Mouse (Mus musculus) E14TG2a.4 (cell line): ENCODE data around the gene Cenpj.
A peak's percentile ranks its signal among the peaks of the same experiment; 100 is the strongest.

Experiments used
- H3K27me3 ChIP-seq: 2 replicates; pipeline ENCODE4 v1.6.1; 2014; ENCODE audit warnings: low read length, control low read depth; ENCODE audit not compliant: insufficient read depth
- H3K36me3 ChIP-seq: 2 replicates; pipeline ENCODE4 v1.6.1; 2014; ENCODE audit warnings: low read length, control low read depth; ENCODE audit not compliant: insufficient read depth
- H3K4me1 ChIP-seq: replicated peaks from 2 replicates; pipeline ENCODE4 v1.6.1; 2014; ENCODE audit warnings: low read depth, low read length, control low read depth
- H3K4me3 ChIP-seq: replicated peaks from 2 replicates; pipeline ENCODE4 v1.5.1; 2014; ENCODE audit warnings: mild to moderate bottlenecking, low read length
- H3K9me3 ChIP-seq: 2 replicates; pipeline ENCODE4 v1.6.1; 2014; ENCODE audit warnings: low read length, control low read depth
- CTCF ChIP-seq: conservative IDR thresholded peaks from 2 replicates; pipeline ENCODE4 v1.5.1; 2014; ENCODE audit warnings: low read length
- NANOG ChIP-seq: IDR thresholded peaks from 2 replicates; pipeline ENCODE4 v1.6.1; 2014; ENCODE audit warnings: borderline replicate concordance, low read length, mixed read lengths
- POU5F1 ChIP-seq: IDR thresholded peaks from 2 replicates; pipeline ENCODE4 v1.6.1; 2014; ENCODE audit warnings: low read length, borderline replicate concordance

Gene Cenpj

DNA sequence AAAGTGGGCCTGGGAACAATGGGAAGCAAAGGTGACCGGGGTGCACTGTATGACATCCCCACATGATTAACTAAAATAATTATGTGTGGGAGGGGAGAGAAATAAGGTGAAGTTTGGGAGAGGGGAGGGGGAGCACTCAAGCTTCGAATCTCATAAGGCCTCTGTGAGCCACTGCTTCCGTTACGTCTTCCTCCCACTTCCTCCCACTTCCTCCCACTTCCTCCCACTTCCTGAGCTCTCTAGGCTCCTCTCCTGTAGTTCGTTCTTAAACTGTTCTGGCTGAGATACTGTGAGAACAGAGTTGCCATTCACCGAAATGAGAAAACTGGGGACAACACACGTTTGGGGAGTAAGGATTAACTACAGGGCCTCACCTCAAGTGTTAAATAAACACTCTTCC, 7.7 kb downstream of the Cenpj start:
- Histone ChIP-seq H3K27me3 (0 out of 2 replicates have a peak, but pooled peaks cover 3% of the 10 kb centered on the region), H3K9me3 (no peaks in the 10 kb centered on the region), H3K4me3 (no peak overlapping the region), H3K4me1 (no peaks in the 10 kb centered on the region; the same call in 1 of the 2 replicates), H3K36me3 (peaks cover 11% of the 10 kb centered on the region)
- no peak for TF ChIP-seq CTCF

DNA sequence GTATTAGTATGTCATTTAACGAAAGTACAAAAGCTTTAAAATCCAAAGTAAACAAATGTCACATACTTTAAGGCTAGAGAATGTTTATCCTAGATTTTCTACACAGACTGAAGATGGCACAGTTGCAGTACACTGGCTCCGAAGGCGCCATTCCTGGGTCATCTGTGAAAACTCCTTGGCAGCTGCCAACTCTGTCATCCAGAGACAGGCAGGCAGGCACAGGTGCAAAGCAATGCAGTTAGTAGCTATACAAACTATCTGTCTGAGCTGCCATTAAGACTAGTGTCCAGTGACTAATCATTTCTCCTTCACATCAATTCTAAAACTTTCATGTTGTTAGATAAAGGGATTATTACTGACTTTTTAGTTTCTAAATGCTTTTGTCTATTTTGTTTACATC, 16.1 kb downstream of the Cenpj start:
- no peaks in the 10 kb centered on the region for H3K4me1 ChIP-seq
- TF ChIP-seq NANOG (no peak), POU5F1 (no peak), CTCF (no peak)
- H3K36me3 ChIP-seq: peaks cover 19% of the 10 kb centered on the region
- H3K9me3 ChIP-seq: no peaks in the 10 kb centered on the region
- no peaks in the 10 kb centered on the region for H3K27me3 ChIP-seq
- no peak overlapping the region for H3K4me3 ChIP-seq

DNA sequence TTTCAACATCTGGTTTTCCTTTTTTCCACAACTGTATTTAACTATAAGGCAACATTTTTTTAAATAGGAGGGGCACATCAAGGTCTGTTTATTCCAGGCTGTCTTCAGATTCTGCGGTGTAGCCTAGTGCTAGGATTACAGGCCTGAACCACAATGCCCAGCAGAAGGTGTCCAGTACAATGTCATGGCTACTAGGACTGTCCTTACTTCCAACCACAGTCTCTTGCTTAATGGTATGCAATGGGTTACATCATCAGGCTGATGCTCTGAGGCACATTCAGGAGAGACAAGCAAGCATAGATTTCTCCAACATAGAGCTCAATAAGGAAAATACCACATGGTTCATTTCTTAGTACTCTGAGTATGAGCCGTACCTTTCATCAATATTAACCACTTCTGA, 20.5 kb downstream of the Cenpj start:
- Histone ChIP-seq H3K4me1 (no peaks in the 10 kb centered on the region; the same call in 1 of the 2 replicates), H3K36me3 (peaks cover 43% of the 10 kb centered on the region), H3K9me3 (peaks cover 20% of the 10 kb centered on the region), H3K4me3 (no peak overlapping the region), H3K27me3 (no peaks in the 10 kb centered on the region)
- TF ChIP-seq POU5F1 (no peak), CTCF (no peak), NANOG (no peak)

DNA sequence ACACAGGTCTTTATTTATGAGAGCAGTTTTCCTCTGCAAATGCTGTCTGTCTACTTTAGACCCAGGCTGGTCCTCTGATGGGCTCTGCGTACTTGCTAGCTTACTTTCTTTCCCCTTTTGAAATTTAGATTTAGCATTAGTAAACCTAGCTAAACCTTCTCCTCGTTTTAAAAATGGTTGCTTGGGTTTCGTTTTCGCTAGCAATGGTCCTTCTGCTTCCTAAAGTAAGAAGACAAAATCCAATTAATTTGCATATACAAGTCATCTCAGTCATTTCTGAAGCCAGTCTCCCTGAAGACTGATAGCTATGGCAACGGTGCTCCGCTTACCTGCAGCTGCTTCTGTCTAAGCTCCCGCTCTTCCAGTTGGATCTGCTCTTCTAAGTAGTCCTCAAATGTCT, 21.9 kb downstream of the Cenpj start:
- peaks cover 20% of the 10 kb centered on the region for H3K9me3 ChIP-seq
- TF ChIP-seq CTCF: no peak
- TF ChIP-seq POU5F1: no peak
- TF ChIP-seq NANOG: no peak
- no peak overlapping the region for H3K4me3 ChIP-seq
- peaks cover 46% of the 10 kb centered on the region for H3K36me3 ChIP-seq
- H3K27me3 ChIP-seq: no peaks in the 10 kb centered on the region
- H3K4me1 ChIP-seq: no peaks in the 10 kb centered on the region; the same call in 1 of the 2 replicates

DNA sequence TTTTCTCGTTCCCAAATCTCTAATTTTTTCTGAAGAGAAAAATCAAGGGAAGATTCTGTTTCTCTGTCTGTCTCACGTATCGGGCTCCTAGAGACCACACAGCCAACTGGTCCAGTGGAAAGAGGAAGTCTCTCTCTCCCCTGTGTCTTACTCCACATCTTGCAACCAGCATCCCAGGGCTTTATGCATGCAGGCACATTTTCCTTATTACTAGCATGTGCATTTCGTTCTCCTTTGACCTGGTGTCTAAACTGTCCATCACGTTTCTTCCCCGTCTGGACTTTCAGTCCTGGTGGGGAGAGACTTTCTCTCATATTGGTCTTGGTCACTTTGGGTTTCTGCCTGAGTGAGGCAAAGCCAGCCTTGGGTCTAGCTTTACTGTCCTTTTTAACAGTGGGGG, 22.3 kb downstream of the Cenpj start:
- H3K4me3 ChIP-seq: no peak overlapping the region
- no peaks in the 10 kb centered on the region for H3K27me3 ChIP-seq
- H3K9me3 ChIP-seq: peaks cover 20% of the 10 kb centered on the region

DNA sequence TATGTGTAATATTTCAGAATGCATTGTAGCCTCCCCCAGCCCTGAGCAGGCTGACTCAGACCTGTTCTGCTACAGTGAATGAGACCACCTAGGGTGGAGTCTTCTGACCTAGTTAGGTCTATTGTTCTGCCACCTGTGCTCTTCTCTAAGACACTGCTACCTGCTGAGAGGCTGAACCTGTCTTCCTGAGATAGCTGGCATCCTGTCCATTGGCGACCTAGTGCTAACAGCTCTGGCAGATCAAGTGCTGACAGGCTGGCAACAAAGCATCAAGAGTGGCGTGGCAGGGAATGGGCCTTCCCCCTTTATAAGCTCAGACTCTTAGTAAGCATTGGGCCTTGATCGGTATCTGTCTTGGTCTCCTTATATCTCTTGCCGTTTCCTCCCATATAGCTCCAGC, 24.3 kb downstream of the Cenpj start:
- H3K27me3 ChIP-seq: no peaks in the 10 kb centered on the region
- peaks cover 20% of the 10 kb centered on the region for H3K9me3 ChIP-seq
- H3K4me3 ChIP-seq: no peak overlapping the region
- peaks cover 40% of the 10 kb centered on the region for H3K36me3 ChIP-seq
- TF ChIP-seq NANOG (peak; percentile 56; the same call in 1 of the 2 replicates), POU5F1 (no peak)
- peaks cover 5% of the 10 kb centered on the region for H3K4me1 ChIP-seq

More for the DNA sequence above, 22.3 kb downstream of the Cenpj start:
- no peak for TF ChIP-seq NANOG
- TF ChIP-seq POU5F1: no peak
- no peak for TF ChIP-seq CTCF
- peaks cover 44% of the 10 kb centered on the region for H3K36me3 ChIP-seq
- no peaks in the 10 kb centered on the region; the same call in 1 of the 2 replicates for H3K4me1 ChIP-seq

DNA sequence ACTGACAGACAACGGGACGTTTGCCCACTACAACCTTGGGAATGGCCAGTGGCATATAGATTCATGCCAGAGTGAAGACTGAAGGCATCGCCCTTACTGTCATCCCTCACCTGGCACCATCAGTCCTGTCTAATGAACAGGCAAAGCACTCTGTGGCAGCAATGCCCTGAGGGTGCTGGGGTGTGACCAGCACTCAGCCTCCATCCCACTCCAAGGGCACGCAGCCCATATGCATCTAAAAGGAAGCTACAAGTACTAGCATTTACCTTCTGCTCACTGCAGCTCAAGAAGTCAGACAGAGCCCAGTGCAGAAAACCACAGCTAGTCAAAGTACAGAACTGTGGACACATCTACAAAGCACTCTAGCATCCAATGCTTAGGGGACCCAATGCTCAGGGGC, 29.7 kb downstream of the Cenpj start:
- Histone ChIP-seq H3K9me3 (no peaks in the 10 kb centered on the region), H3K4me1 (peaks cover 16% of the 10 kb centered on the region), H3K4me3 (no peak overlapping the region), H3K36me3 (peaks cover 19% of the 10 kb centered on the region), H3K27me3 (no peaks in the 10 kb centered on the region)
- TF ChIP-seq CTCF: no peak
- no peak; the same call in 1 of the 2 replicates for TF ChIP-seq NANOG
- TF ChIP-seq POU5F1: no peak

DNA sequence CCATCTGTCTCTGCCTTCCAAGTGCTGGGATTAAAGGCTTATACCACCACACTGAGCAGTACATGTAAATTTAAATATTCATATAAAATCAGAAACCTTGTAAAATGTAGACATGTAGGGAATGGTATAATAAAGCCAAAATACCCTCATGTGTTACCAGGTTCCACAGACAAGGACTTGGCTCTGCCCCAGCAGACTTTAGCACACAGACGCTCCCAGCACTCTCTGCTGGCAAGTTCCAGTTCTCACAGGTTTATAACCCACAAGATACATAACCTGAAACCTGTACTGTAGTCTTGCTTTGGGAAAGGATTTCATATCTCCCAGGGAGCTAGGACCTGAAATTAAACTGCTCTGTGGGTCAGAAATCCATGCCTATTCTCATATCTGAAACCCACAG, 30.3 kb downstream of the Cenpj start:
- H3K36me3 ChIP-seq: peaks cover 17% of the 10 kb centered on the region
- H3K9me3 ChIP-seq: no peaks in the 10 kb centered on the region
- H3K4me1 ChIP-seq: peaks cover 16% of the 10 kb centered on the region
- no peak for TF ChIP-seq NANOG
- no peak for TF ChIP-seq POU5F1
- no peaks in the 10 kb centered on the region for H3K27me3 ChIP-seq
- no peak overlapping the region for H3K4me3 ChIP-seq

DNA sequence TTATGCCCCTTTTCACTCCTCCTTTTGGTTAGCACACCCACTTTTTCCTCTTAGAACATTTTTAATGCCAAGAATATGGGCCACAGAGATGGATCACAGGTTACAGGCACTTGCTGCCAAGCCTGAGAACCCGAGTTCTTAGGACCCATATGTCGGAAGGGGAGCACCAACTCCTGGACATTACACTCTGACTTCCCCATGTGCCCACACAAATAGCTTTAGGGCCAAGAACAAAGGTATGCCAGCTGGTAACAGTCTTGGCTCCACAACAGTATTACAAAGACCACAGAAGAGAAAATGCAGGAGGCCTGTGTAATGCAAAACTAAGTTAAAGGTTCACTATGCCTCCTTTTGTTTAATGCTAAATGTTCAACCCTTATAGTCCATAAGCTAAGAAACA, 44.4 kb downstream of the Cenpj start:
- no peak overlapping the region for H3K4me3 ChIP-seq
- no peaks in the 10 kb centered on the region for H3K9me3 ChIP-seq
- no peaks in the 10 kb centered on the region for H3K27me3 ChIP-seq
- H3K36me3 ChIP-seq: peaks cover 33% of the 10 kb centered on the region
- TF ChIP-seq POU5F1 (no peak), NANOG (peak; percentile 73; the same call in 1 of the 2 replicates)
- H3K4me1 ChIP-seq: peaks cover 7% of the 10 kb centered on the region; the same call in 1 of the 2 replicates
